Mouse (Mus musculus): ENCODE results near the gene Frs3. TPM values are rescaled to one million over a fixed set of nuclear protein-coding genes. Genes with fewer than 3 reads are reported as not detected.
A peak's percentile ranks its signal among the peaks of the same experiment; 100 is the strongest.

The Frs3 gene
- polyA plus RNA-seq, 1 experiment: 31.4 TPM

- Histone ChIP-seq H3K36me3 (ENCODE audit: control insufficient read depth, insufficient read depth, low read length) (no peaks in the 10 kb centered on the region), H3K4me3 (ENCODE audit: control insufficient read depth, low read depth, low read length) (peak overlapping the region; percentile 60), H3K4me1 (ENCODE audit: control insufficient read depth, insufficient read depth, low read length) (peaks cover 10% of the 10 kb centered on the region), H3K27ac (ENCODE audit: control insufficient read depth, insufficient read depth, low read depth, low read length) (no peak overlapping the region; the same call in 1 of the 2 replicates), H3K27me3 (ENCODE audit: control insufficient read depth, insufficient read depth, low read length) (no peaks in the 10 kb centered on the region)
- TF ChIP-seq CTCF (IDR thresholded peaks at IDR 0.05; ENCODE audit: control insufficient read depth, insufficient read depth, insufficient replicate concordance, low read depth, low read length) (no peak), POLR2A (IDR thresholded peaks at IDR 0.05; ENCODE audit: control insufficient read depth, low read depth, low read length) (0 out of 2 replicates have a peak, but pooled peaks have one; percentile 22)
Measured at GRCm38 (mm10) chr17:47701793-47702192, 13.0 kb downstream of the Frs3 start.

- TF ChIP-seq CTCF (IDR thresholded peaks at IDR 0.05; ENCODE audit: control insufficient read depth, insufficient read depth, insufficient replicate concordance, low read depth, low read length) (no peak), POLR2A (IDR thresholded peaks at IDR 0.05; ENCODE audit: control insufficient read depth, low read depth, low read length) (no peak)
- peak overlapping the region; percentile 60 for H3K4me3 ChIP-seq (ENCODE audit: control insufficient read depth, low read depth, low read length)
Measured at GRCm38 (mm10) chr17:47702548-47703345, 13.9 kb downstream of the Frs3 start.

GRCm38 (mm10) chr17:47703556-47703955 is 14.7 kb downstream of the Frs3 start:
- Histone ChIP-seq H3K36me3 (ENCODE audit: control insufficient read depth, insufficient read depth, low read length) (no peaks in the 10 kb centered on the region), H3K27ac (ENCODE audit: control insufficient read depth, insufficient read depth, low read depth, low read length) (no peak overlapping the region), H3K4me3 (ENCODE audit: control insufficient read depth, low read depth, low read length) (peak overlapping the region; percentile 60), H3K4me1 (ENCODE audit: control insufficient read depth, insufficient read depth, low read length) (peaks cover 10% of the 10 kb centered on the region), H3K27me3 (ENCODE audit: control insufficient read depth, insufficient read depth, low read length) (no peaks in the 10 kb centered on the region)
- no peak for TF ChIP-seq CTCF (IDR thresholded peaks at IDR 0.05; ENCODE audit: control insufficient read depth, insufficient read depth, insufficient replicate concordance, low read depth, low read length)
- TF ChIP-seq POLR2A (IDR thresholded peaks at IDR 0.05; ENCODE audit: control insufficient read depth, low read depth, low read length): no peak

More at GRCm38 (mm10) chr17:47702548-47703345, 13.9 kb downstream of the Frs3 start:
- no peaks in the 10 kb centered on the region for H3K27me3 ChIP-seq (ENCODE audit: control insufficient read depth, insufficient read depth, low read length)
- no peak overlapping the region for H3K27ac ChIP-seq (ENCODE audit: control insufficient read depth, insufficient read depth, low read depth, low read length)
- peaks cover 10% of the 10 kb centered on the region for H3K4me1 ChIP-seq (ENCODE audit: control insufficient read depth, insufficient read depth, low read length)
- H3K36me3 ChIP-seq (ENCODE audit: control insufficient read depth, insufficient read depth, low read length): no peaks in the 10 kb centered on the region

GRCm38 (mm10) chr17:47704692-47705091 is 15.9 kb downstream of the Frs3 start:
- Histone ChIP-seq H3K4me3 (ENCODE audit: control insufficient read depth, low read depth, low read length) (no peak overlapping the region), H3K27me3 (ENCODE audit: control insufficient read depth, insufficient read depth, low read length) (no peaks in the 10 kb centered on the region), H3K4me1 (ENCODE audit: control insufficient read depth, insufficient read depth, low read length) (peaks cover 10% of the 10 kb centered on the region), H3K36me3 (ENCODE audit: control insufficient read depth, insufficient read depth, low read length) (no peaks in the 10 kb centered on the region), H3K27ac (ENCODE audit: control insufficient read depth, insufficient read depth, low read depth, low read length) (no peak overlapping the region)
- TF ChIP-seq POLR2A (IDR thresholded peaks at IDR 0.05; ENCODE audit: control insufficient read depth, low read depth, low read length) (no peak), CTCF (IDR thresholded peaks at IDR 0.05; ENCODE audit: control insufficient read depth, insufficient read depth, insufficient replicate concordance, low read depth, low read length) (no peak)

GRCm38 (mm10) chr17:47706196-47706595 is 17.4 kb downstream of the Frs3 start:
- peaks cover 10% of the 10 kb centered on the region for H3K4me1 ChIP-seq (ENCODE audit: control insufficient read depth, insufficient read depth, low read length)
- TF ChIP-seq POLR2A (IDR thresholded peaks at IDR 0.05; ENCODE audit: control insufficient read depth, low read depth, low read length): no peak
- TF ChIP-seq CTCF (IDR thresholded peaks at IDR 0.05; ENCODE audit: control insufficient read depth, insufficient read depth, insufficient replicate concordance, low read depth, low read length): no peak
- H3K4me3 ChIP-seq (ENCODE audit: control insufficient read depth, low read depth, low read length): no peak overlapping the region
- no peaks in the 10 kb centered on the region for H3K36me3 ChIP-seq (ENCODE audit: control insufficient read depth, insufficient read depth, low read length)
- H3K27ac ChIP-seq (ENCODE audit: control insufficient read depth, insufficient read depth, low read depth, low read length): no peak overlapping the region
- no peaks in the 10 kb centered on the region for H3K27me3 ChIP-seq (ENCODE audit: control insufficient read depth, insufficient read depth, low read length)

- Histone ChIP-seq H3K4me3 (ENCODE audit: control insufficient read depth, low read depth, low read length) (no peak overlapping the region), H3K27me3 (ENCODE audit: control insufficient read depth, insufficient read depth, low read length) (no peaks in the 10 kb centered on the region), H3K4me1 (ENCODE audit: control insufficient read depth, insufficient read depth, low read length) (peaks cover 5% of the 10 kb centered on the region), H3K27ac (ENCODE audit: control insufficient read depth, insufficient read depth, low read depth, low read length) (no peak overlapping the region), H3K36me3 (ENCODE audit: control insufficient read depth, insufficient read depth, low read length) (no peaks in the 10 kb centered on the region)
- TF ChIP-seq CTCF (IDR thresholded peaks at IDR 0.05; ENCODE audit: control insufficient read depth, insufficient read depth, insufficient replicate concordance, low read depth, low read length) (no peak), POLR2A (IDR thresholded peaks at IDR 0.05; ENCODE audit: control insufficient read depth, low read depth, low read length) (no peak)
Measured at GRCm38 (mm10) chr17:47707961-47708360, 19.1 kb downstream of the Frs3 start.

GRCm38 (mm10) chr17:47708972-47709371 is 20.1 kb downstream of the Frs3 start:
- TF ChIP-seq CTCF (IDR thresholded peaks at IDR 0.05; ENCODE audit: control insufficient read depth, insufficient read depth, insufficient replicate concordance, low read depth, low read length) (no peak), POLR2A (IDR thresholded peaks at IDR 0.05; ENCODE audit: control insufficient read depth, low read depth, low read length) (no peak)
- H3K27me3 ChIP-seq (ENCODE audit: control insufficient read depth, insufficient read depth, low read length): no peaks in the 10 kb centered on the region
- H3K4me3 ChIP-seq (ENCODE audit: control insufficient read depth, low read depth, low read length): no peak overlapping the region
- no peak overlapping the region for H3K27ac ChIP-seq (ENCODE audit: control insufficient read depth, insufficient read depth, low read depth, low read length)
- H3K36me3 ChIP-seq (ENCODE audit: control insufficient read depth, insufficient read depth, low read length): no peaks in the 10 kb centered on the region
- no peaks in the 10 kb centered on the region; the same call in 1 of the 2 replicates for H3K4me1 ChIP-seq (ENCODE audit: control insufficient read depth, insufficient read depth, low read length)

Data from testis, adult 2 months (tissue).